Mouse (Mus musculus) embryo, embryonic 11.5 days (tissue): Measurements from ENCODE around the gene Lysmd3.
"Not testable (repeated sequence)": the region's sequence is repeated elsewhere in the genome, so short reads cannot be mapped to it uniquely, and the experiment has no call there.

Experiments
- DNase-seq: peaks from one replicate; pipeline ENCODE4 v3.0.0-alpha.2; 2012; ENCODE audit warnings: low read depth, low spot score

The Lysmd3 gene

DNA sequence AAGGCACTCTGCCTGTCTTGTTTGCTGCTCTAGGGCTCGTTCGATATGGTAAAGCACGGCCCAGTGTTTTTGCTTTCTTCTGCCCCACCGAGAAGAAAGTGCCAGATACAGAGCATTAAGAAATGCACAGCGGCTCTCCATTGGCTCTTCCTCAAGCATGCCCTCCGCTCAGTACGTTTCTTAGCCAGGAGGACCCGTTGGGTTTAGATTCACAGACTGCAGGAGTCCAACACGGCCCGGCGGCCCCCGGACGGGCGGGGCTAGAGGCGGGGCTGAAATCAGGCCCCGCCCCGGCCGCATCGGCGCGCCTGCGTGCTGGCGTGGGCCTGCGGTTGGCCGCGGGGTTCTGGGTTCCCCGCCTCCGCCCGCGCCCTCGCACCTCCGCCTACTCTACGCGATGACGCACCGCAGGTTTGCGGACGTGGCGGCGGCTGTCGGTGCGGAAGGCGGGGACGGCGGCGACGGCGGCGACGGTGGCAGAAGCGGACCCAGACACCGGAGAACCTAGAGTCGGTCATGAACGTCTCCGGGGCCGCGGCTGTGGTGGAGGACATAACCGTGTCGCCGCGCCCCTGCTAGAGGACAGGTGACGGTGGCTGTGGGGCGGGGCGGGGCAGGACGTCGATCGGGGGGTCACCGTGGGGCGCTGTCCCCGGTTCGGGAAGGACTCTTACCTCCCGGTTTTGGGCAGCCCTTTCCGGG is at the start of gene Lysmd3:
TSS of gene Lysmd3 (plus strand) at position 313 of the 702 bp plus-strand sequence.
- peak; percentile 80 for DNase-seq

DNA sequence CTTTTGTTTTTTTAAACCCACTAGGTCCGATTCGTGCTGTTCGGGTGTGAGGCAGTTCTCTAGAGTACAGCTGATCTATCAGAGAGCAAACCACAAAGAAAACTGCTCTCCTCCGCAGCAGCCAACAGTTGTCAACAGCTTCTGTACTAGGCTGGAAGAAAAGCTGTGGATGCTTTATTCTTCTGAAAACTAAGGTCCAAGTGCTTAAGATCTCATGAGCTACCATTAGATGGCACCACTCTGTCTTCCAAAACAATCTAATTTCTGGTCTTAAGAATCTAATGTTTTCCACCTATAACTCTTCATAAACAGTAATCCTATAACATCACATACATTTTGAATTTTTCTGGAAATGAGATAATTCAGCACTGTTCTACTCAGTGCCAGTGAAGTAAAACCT is 47.1 kb upstream of the Lysmd3 start:
- DNase-seq: no peak

DNA sequence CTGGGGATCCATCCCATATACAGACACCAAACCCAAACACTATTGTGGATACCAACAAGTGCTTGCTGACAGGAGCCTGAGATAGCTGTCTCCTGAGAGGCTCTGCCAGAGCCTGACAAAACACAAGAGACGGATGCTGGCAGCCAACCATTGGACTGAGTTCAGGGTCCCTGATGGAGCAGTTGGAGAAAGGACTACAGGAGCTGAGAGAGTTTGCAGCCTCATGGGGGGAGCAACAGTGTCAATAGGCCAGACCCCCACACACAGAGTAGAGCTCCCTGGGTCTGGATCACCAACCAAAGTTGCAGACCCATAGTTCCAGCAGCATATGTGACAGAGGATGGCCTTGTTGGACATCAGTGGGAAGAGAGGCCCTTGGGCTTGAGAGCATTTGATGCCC is 29.6 kb upstream of the Lysmd3 start:
- DNase-seq: not testable (repeated sequence)

DNA sequence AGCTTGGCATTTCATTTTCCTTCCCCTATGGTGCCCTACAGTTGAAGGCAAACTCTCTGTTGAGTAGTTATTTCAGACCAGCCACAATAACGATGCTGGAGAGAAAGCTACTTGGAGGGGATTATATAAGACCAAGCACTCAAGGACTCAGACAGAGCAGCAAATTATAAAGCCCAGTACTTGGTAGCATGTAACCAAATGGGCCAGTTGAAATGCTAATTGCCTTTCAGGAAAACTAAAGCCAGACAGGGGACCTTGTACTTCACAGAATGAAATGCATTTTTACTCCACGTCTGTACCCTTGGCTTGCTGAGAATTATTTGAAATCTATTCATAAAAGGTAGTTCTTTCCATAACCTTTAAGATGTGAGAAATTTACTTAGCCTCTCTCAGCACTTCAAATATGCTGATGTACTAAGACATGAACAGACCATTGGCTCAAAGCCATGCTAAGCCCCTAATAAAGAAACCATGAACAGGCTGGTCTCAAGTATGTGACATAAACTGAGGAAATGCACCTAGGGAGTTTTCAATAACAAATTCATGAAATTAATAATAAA is 28.8 kb upstream of the Lysmd3 start:
- DNase-seq: no peak

DNA sequence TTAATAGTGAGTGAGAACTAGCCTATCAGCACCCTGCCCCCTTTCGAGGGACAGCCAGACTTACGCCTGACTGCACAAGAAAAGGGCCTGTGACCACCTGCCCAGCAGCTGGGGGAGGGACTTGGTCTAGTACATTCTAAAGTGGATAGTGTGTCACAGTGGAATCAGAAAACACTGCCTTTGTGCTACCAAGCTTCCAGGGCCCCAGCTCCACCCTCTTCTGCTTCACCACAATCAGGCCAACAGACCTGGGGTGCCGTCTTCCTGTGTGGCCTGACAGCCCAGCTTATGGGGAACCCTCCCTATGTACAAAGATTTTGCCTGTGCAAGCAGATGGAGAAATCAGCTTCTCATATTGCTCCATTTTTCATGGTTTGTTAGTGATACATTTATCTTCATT is 28.1 kb upstream of the Lysmd3 start:
- no peak for DNase-seq

DNA sequence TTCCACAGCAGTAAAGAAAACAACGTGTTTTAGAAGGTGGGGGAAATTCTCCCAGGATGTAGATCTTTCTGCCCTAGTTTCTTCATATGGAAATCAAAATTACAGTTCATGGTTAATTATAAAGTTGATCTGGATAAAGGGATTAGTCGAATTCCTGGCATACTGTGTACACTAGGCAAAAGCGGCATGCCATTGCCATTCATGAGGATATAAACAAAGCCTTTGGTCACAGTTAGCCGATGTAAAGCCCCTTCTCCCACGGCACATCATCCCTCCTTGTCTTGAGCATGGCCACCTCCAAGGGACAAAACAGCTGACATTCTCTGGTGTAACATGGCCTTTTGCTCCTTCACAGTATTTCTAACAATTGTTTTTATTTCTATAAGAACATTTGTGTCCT is 26.9 kb upstream of the Lysmd3 start:
- no peak for DNase-seq

DNA sequence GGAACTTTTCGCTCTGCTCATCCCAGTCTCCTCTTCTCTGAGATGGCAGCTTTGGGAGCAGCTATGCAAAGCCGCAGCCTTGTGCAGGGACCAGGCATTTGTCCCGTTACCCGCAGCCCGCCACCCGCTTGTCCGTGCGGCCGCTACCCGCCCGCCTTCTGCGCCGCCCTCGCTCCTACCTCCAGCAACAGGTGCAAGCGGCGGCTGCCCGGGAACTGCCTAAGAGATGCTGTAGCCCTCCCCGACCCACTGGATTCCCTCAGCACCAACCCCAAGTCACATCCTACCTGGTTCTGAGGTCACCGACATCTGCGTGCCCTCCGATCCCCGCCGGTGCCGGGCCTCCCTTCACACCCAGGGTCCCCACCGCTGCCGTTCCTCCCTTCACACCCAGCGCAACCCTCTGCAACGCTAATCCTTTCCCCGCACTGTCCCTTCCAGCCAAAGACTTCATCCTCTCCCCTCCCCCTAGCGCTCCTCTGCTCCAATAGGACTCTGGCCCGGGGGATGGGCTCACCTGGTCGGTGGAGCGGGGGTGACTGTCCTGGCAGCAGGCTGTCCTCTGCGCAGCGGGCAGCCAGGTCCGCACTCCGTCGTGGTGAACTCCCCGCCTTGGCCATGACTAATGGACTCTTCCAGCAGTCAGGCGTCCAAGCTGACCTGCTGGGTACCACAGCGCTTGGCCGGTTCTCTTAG is 24.6 kb upstream of the Lysmd3 start, which contains the start of gene Adgrv1:
TSS of gene Adgrv1 (minus strand) at position 435 of the 696 bp plus-strand sequence.
- peak; percentile 80 for DNase-seq

DNA sequence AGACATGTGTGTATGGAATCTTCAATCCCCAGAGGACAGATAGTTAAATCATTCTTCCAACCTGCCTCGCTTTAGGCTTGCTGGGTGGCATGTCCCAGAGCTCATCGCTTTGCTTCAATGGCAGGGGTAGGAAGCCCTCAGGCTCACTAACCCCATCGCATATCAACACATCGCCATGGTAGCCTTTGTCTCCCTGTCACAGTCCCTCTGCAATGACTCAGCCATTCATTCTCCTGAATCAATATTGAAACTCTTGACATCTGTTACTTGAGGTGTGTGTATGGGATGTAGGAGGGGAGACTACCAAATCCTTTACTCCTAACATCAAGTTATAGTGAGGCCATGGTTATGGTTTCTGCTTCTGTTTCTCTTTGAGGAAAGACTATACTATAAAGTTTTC is 17.8 kb upstream of the Lysmd3 start:
- DNase-seq: no peak

DNA sequence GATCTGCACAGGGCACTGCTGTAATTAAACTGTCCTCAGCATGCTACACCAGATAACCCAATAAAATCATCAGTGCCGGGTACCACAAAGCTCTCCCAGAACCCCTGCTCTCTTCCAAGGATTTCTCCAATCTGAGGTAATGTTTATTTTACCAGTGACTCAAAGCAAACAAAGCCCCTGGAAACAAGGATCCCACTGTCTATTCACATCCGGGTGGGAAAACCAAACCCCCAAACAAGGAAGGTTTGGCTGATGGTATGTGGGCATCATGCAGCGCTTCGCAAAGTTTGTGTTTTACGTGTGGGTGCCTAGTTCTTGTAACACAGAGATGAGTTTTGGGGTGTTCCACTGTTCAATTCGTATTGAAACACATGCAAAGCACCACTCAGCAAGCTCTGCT is 16.6 kb upstream of the Lysmd3 start:
- DNase-seq: no peak

DNA sequence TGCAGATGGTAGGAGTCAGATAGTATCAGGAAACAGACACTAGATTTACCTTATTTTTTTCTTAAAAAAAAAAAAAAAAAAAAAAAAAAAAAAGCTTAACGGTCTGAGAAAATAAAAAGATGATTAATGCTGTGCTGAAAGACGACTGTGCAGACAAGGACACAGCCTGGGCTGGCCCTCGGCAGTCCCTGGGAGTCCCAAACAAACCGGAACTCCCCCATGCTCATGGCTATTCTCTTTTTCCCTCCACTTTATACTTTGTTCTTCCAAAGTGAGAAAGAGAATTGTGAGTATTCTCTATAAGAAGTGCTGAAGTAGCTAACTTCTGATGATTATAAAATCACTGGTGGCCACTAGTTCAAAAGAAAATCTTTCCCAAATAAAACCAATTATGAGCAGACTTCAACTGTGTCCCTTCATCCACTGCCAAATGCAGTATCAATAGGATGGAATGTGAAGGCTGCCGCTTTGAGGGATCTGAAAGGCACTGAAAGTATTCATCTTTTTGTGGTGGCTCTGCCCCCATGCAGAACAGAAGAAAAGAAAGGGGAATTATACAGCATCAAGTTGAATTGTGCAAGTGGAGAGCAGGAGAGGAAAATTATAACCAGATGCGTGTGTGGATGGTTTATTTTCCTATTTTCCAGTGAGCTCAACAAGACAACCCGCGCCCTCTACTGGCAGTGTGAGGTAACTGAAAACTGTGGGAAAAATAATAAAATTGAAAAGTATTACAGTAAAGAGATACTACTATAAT is 16.0 kb upstream of the Lysmd3 start:
- peak; percentile 54 for DNase-seq

DNA sequence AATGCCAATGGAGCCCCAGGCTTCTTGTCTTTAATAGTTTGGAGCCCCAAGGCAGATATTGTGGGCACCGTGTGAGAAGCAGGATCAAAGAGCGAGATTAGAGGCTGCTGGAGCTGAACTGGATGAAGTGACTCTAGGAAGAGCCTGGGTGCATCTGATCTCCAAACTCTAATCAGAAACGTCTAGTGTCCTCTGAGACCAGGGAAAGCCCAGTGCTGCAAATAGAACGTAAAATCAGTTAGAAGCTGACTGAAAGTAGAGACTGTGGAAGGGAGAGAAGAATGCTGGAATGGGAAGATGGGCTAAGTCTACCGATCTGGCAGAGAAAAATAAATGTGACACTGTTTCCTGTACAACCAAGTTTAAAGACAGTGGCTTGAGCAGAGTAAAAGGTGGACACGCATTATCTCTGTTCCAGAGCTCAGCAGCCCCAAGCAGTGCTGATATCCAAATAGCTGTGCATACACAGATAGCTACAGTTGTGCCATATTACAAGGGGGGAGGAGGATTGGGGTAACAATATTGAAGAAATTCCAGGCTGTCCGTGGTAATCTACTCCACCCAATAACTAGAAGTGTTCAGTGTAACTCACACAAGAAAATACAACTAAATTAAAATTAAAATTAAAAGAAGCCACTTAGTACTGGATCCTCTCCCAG is 14.8 kb upstream of the Lysmd3 start:
- DNase-seq: no peak

DNA sequence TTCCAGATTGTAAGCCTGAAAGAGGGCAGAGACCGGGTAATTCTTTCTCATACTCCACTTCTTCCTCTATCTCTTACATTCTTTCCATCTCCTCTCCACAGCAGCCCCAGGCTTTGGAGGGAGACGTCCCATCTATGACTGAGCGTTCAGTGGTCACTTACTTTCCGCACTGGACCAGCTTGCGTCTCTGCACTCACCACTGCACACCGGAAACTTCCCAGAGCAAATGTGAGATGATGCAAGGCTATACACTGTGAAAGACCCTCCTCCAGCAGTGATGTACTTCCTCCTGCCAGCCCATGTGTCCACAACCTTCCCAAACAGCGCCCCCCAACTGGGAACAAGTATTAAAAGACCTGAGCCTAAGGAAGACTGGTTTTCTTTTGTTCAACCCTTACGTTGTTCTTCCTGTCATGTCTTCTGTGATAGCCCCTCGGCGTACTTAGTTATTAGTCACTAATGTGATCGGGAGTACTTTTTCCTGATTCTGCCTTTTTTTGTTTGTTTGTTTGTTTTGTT is 13.4 kb upstream of the Lysmd3 start:
- DNase-seq: no peak

DNA sequence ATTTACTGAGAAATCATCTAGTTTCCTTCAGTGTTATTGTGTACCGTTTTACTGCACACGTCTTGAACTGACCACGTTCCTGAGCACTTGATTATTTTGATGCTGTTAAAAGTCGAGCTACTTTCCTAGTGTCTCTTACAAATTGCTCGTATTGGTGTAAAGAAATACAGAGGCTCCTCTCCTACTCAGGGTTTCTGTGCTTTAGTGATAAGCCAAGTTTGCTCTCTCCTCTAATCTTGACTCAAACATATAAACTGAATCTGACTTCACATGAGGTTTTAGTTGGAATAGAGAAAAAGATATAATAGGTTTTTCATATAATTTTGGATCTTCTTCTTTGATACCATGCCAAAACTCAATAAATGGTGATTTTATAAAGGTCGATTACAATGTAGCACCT is 11.1 kb upstream of the Lysmd3 start:
- no peak for DNase-seq

DNA sequence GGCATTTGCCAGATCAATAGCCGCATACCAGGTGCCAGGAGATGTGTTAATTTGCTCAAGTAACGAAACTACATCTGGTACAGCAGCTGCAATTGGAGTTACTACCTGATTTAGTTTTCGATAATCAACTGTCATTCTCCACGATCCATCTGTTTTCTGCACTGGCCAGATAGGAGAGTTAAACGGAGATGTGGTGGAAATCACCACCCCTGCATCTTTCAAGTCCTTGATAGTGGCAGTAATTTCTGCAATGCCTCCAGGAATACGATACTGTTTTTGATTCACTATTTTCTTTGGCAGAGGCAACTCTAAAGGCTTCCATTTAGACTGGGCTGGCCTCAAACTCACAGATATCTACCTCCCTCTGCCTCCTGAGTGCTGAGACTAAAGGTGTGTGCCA is 7.1 kb upstream of the Lysmd3 start:
- not testable (repeated sequence) for DNase-seq

DNA sequence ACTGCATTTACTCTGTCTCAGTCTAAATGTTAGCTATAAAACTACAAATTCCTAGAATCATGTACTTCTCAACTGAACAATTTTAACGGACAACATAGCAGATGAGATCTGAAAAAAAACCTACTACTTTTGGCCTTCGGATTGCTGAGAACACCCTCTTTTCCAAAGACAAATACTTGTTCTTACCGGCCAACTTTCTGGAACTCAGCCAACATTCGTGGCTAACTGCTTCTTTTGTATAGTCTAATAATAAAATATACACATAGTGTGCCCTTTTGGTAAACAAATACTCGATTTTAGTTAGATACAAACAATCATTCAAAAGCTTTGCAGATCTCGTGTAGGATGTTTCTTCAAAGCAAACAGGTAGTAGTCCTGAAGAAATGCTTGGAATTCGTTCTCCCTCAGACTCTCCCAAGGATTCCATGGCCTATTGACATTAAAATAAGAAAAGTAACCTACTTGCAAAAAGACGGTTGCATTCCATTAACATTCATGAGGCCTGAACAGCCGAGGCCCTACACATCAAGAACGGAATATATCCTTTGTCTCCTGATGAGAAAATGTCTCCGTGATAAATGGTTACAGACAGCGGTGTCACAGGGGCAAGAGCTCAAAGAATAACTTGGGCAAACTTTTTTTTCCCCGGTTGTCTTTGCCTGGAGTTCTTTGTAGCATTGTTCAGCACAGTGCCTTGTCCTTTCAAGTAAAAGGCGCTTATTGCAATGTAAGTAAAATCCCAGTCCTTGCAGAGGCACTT is 1.2 kb upstream of the Lysmd3 start:
- DNase-seq: no peak

DNA sequence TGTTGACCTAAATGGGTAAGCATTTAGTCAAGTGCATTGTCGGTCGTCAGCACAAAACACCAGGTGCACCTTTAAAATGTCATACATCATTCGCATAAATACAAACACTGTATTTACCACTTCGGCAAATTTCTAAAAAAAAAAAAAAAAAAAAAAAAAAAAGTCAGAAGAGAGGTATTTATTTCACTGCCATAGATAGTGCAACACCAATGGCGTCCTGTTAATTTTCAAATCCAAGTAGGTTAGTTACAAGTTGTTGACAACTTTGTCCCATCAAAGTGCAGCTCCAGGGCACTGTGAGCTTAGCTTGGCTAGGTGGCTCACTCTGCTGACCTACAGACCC is 484 bp upstream of the Lysmd3 start:
- no peak for DNase-seq

DNA sequence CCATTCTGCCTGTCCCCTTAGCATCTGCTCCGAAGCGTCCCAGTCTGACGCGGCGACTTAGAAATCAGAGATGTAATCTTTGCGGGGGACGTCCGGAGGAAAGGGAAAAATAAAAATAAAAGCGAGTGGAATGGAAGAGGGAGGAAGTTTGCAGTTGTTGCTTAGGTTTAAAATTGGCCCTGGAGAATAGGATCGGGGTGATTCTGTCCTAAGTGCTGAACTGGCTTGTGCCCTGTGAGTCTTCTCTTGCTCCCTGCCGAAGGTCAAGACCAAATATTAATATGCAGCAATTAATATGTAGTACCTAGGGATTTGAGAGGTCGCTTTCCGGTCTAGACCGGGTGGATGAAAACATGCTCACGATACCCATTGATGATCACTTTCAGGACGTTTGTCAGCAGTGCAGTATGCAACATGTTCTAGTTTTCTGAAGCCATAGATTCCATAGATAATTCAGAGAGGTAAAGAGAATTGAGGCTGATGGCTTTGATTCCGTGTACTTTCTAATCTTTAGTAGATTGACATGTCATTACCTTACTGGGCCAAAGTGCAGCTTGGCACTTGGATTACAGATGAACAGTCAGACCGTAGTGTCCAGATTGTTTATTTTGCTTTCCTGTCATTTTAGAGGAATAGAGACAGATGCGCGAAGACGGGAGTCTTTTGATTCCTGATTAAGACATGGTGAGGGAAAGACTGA is 740 bp downstream of the Lysmd3 start:
- DNase-seq: no peak

DNA sequence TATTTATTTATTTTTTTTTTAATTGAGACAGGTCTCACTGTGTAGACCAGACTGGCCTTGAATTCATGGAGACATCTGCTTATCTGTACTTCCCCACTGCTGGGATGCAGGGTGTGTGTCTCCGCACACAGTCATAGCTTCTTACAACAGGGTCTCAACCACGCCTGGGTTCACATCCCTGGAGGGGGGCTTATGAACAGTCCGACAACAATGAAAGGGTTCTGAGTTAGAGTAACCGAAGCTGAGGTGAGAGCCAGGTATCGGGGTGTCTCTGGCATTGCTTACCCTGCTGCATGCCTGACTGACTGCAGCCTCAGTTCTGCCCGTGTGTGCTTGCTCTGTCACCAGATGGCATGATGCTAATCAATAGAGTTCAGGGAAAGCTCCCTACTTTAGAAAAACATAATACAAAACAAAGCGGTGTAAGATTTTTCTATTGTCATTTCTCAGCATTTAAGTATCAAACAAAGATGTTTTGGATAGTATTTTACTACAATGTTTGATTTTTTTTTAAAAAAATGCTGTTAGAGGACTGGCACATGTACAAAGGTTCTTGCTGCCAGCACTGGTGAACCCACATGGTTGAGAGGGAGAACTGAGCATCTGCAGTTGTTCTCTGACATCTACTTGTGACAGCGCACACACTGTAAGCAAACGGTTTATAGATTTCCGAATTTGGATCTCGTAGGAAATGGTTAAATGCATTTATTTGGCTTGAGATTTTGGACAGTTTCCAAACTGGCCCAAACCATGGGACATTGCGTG is 6.3 kb downstream of the Lysmd3 start:
- no peak for DNase-seq

DNA sequence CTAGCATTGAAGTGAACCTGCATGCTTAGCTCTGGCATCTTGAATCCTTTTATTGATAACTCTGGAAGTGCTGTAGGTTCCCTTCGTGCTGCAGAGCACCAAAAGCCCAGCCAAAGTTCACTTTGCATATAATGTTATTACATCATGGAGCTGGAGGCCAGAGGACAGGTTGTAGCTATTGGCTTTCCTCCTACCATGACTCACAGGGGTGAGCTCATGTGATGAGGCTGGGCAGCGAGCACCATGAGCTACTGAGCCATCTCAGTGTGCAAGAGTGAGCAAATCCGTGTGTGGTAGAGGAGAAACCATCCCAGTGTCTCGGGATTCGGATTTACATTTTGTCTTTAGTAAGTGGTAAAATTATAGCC is 6.9 kb downstream of the Lysmd3 start:
- DNase-seq: no peak

DNA sequence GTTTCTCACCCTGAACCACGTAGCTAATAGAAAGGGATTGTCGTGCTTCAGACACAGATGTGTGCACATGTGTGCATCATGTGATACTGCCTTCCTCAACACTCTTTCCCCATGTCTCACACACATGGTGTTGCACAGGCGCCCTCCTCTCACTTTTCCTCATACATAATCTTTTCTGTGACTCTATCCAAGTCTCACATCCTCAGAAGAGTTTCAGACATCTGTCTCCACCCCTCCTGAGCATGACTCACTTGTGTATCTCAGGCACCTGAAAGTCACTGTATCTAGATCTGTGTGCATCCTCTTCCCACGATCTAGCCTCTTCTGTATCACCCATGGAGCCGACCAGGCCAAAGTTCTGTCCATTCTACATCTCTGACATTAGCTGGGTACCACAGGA is 10.2 kb downstream of the Lysmd3 start:
- DNase-seq: no peak
